Mouse (Mus musculus) myocyte (in vitro differentiated cells): ENCODE data around the gene Tmem132d.

Experiments used
- E2F4 ChIP-seq: IDR thresholded peaks from one replicate; pipeline ENCODE4 v1.6.1; 2011; ENCODE audit warnings: mild to moderate bottlenecking, control low read depth, moderate library complexity; ENCODE audit not compliant: insufficient read depth
- MAX ChIP-seq: IDR thresholded peaks from one replicate; pipeline ENCODE4 v1.6.1; 2011; ENCODE audit warnings: low read depth, mild to moderate bottlenecking, control low read depth
- MYOD1 ChIP-seq, 3 experiments: IDR thresholded peaks; one replicate each; pipeline ENCODE4 v1.6.1; 2011; ENCODE audit warnings: control low read depth in 2 of 3, low read depth in 2 of 3, mild to moderate bottlenecking in 2 of 3, moderate library complexity in 1 of 3; ENCODE audit not compliant: insufficient read length in 2 of 3, control insufficient read depth in 1 of 3
- POLR2A ChIP-seq: IDR thresholded peaks from one replicate; pipeline ENCODE4 v1.6.1; 2011; ENCODE audit warnings: low read depth, mild to moderate bottlenecking, control low read depth, moderate library complexity; ENCODE audit not compliant: insufficient read length
- POLR2AphosphoS2 ChIP-seq: IDR thresholded peaks from one replicate; pipeline ENCODE4 v1.6.1; 2011; ENCODE audit warnings: low read depth, control low read depth; ENCODE audit not compliant: insufficient read length
- TCF12 ChIP-seq: IDR thresholded peaks from one replicate; pipeline ENCODE4 v1.6.1; 2011; ENCODE audit warnings: mild to moderate bottlenecking, control low read depth; ENCODE audit not compliant: poor library complexity, insufficient read depth, severe bottlenecking

- no peak for TF ChIP-seq POLR2A
- no peak for TF ChIP-seq E2F4
- TF ChIP-seq MAX: no peak
- no peak for TF ChIP-seq TCF12
- TF ChIP-seq POLR2AphosphoS2: no peak
- TF ChIP-seq MYOD1 (IDR thresholded peaks at IDR 0.05; ENCODE audit: control insufficient read depth in 1 of 3, insufficient read length in 2 of 3, low read depth in 2 of 3): no peak
Measured at GRCm38 (mm10) chr5:128389665-128390064, 43.2 kb downstream of the Tmem132d start.
